Mouse (Mus musculus): ENCODE data around the gene Prickle2. TPM values are rescaled to one million over a fixed set of nuclear protein-coding genes. Genes with fewer than 3 reads are reported as not detected.

The Prickle2 gene
- 6.5 and 7.0 TPM in 2 replicates for polyA plus RNA-seq (2016; fragmentation: Nextera tagmentation; extraction: Ambion mirVana)

GRCm38 (mm10) chr6:92706145-92706466 is at the start of gene Prickle2:
Gene Prickle2 (minus strand): TSS chr6:92706155.
- H3K36me3 ChIP-seq = 0 out of 2 replicates have a peak, but pooled peaks cover 4% of the 10 kb centered on the region
- H3K4me1 ChIP-seq (replicated peaks) = peaks cover 26% of the 10 kb centered on the region
- peak; percentile 84 for ATAC-seq (ENCODE audit: insufficient number of reproducible peaks, insufficient read depth, low FRiP score, low TSS enrichment, low read depth)
- WGBS = 1% methylated on average over 23 of the region's 24 CpGs
- peak within 1 kb of the TSS; percentile 81 for H3K9ac ChIP-seq (replicated peaks)
- peak within 1 kb of the TSS; percentile 87 for H3K4me3 ChIP-seq (replicated peaks)
- H3K4me2 ChIP-seq = peak within 1 kb of the TSS; percentile 93
- H3K27ac ChIP-seq = peak within 1 kb of the TSS; percentile 85
- H3K9me3 ChIP-seq = no peaks in the 10 kb centered on the region
- H3K27me3 ChIP-seq = no peaks in the 10 kb centered on the region

- Histone ChIP-seq H3K4me3 (replicated peaks) (no peak overlapping the region), H3K4me2 (no peak overlapping the region), H3K27me3 (no peaks in the 10 kb centered on the region), H3K4me1 (replicated peaks) (no peaks in the 10 kb centered on the region), H3K9me3 (no peaks in the 10 kb centered on the region), H3K27ac (no peak overlapping the region), H3K36me3 (no peaks in the 10 kb centered on the region), H3K9ac (replicated peaks) (no peak overlapping the region)
- WGBS = 92% methylated on average over 2 of the region's 2 CpGs
- ATAC-seq (ENCODE audit: insufficient number of reproducible peaks, insufficient read depth, low FRiP score, low TSS enrichment, low read depth) = no peak
These were observed 46.8 kb upstream of the Prickle2 start for GRCm38 (mm10) chr6:92752737-92753136.

GRCm38 (mm10) chr6:92749420-92749819 is 43.5 kb upstream of the Prickle2 start:
- H3K4me3 ChIP-seq (replicated peaks) = no peak overlapping the region
- 71% methylated on average over 4 of the region's 4 CpGs for WGBS
- no peak overlapping the region for H3K27ac ChIP-seq

GRCm38 (mm10) chr6:92743605-92744004 is 37.6 kb upstream of the Prickle2 start:
- ATAC-seq (ENCODE audit: insufficient number of reproducible peaks, insufficient read depth, low FRiP score, low TSS enrichment, low read depth) = no peak
- Histone ChIP-seq H3K9me3 (no peaks in the 10 kb centered on the region), H3K4me1 (replicated peaks) (peaks cover 5% of the 10 kb centered on the region), H3K27me3 (peaks cover 13% of the 10 kb centered on the region; the same call in 1 of the 2 replicates), H3K36me3 (no peaks in the 10 kb centered on the region), H3K4me3 (replicated peaks) (0 out of 2 replicates have a peak overlapping the region, but pooled peaks have one; percentile 6), H3K9ac (replicated peaks) (no peak overlapping the region), H3K27ac (no peak overlapping the region), H3K4me2 (peak overlapping the region; percentile 51)
- WGBS = 6% methylated on average over 11 of the region's 11 CpGs

More at GRCm38 (mm10) chr6:92749420-92749819, 43.5 kb upstream of the Prickle2 start:
- Histone ChIP-seq H3K36me3 (no peaks in the 10 kb centered on the region), H3K9ac (replicated peaks) (no peak overlapping the region), H3K9me3 (no peaks in the 10 kb centered on the region), H3K4me2 (no peak overlapping the region), H3K4me1 (replicated peaks) (no peaks in the 10 kb centered on the region), H3K27me3 (0 out of 2 replicates have a peak, but pooled peaks cover 3% of the 10 kb centered on the region)
- ATAC-seq (ENCODE audit: insufficient number of reproducible peaks, insufficient read depth, low FRiP score, low TSS enrichment, low read depth) = no peak

GRCm38 (mm10) chr6:92737116-92737515 is 31.2 kb upstream of the Prickle2 start:
- Histone ChIP-seq H3K4me2 (no peak overlapping the region), H3K4me1 (replicated peaks) (no peaks in the 10 kb centered on the region; the same call in 1 of the 2 replicates), H3K27ac (no peak overlapping the region), H3K9me3 (peaks cover 14% of the 10 kb centered on the region), H3K9ac (replicated peaks) (no peak overlapping the region), H3K36me3 (no peaks in the 10 kb centered on the region), H3K27me3 (peaks cover 3% of the 10 kb centered on the region; the same call in 1 of the 2 replicates), H3K4me3 (replicated peaks) (no peak overlapping the region)
- ATAC-seq (ENCODE audit: insufficient number of reproducible peaks, insufficient read depth, low FRiP score, low TSS enrichment, low read depth) = no peak
- WGBS = 72% methylated on average over 1 of the region's 1 CpGs

- Histone ChIP-seq H3K4me3 (replicated peaks) (no peak overlapping the region), H3K9ac (replicated peaks) (no peak overlapping the region), H3K9me3 (peaks cover 14% of the 10 kb centered on the region), H3K4me2 (no peak overlapping the region), H3K27ac (no peak overlapping the region), H3K4me1 (replicated peaks) (0 out of 2 replicates have a peak, but pooled peaks cover 3% of the 10 kb centered on the region), H3K27me3 (no peaks in the 10 kb centered on the region), H3K36me3 (no peaks in the 10 kb centered on the region)
- no peak for ATAC-seq (ENCODE audit: insufficient number of reproducible peaks, insufficient read depth, low FRiP score, low TSS enrichment, low read depth)
These were observed 27.7 kb upstream of the Prickle2 start for GRCm38 (mm10) chr6:92733651-92734050.

- no peaks in the 10 kb centered on the region for H3K36me3 ChIP-seq
- no peaks in the 10 kb centered on the region for H3K27me3 ChIP-seq
- H3K4me2 ChIP-seq = no peak overlapping the region
- H3K4me3 ChIP-seq (replicated peaks) = no peak overlapping the region
- peaks cover 6% of the 10 kb centered on the region; the same call in 1 of the 2 replicates for H3K9me3 ChIP-seq
- WGBS = 56% methylated on average over 7 of the region's 7 CpGs
- no peak overlapping the region for H3K27ac ChIP-seq
- ATAC-seq (ENCODE audit: insufficient number of reproducible peaks, insufficient read depth, low FRiP score, low TSS enrichment, low read depth) = no peak
- no peak overlapping the region for H3K9ac ChIP-seq (replicated peaks)
- peaks cover 18% of the 10 kb centered on the region for H3K4me1 ChIP-seq (replicated peaks)
These were observed 22.6 kb upstream of the Prickle2 start for GRCm38 (mm10) chr6:92728514-92728913.

- Histone ChIP-seq H3K4me3 (replicated peaks) (no peak overlapping the region), H3K4me1 (replicated peaks) (peaks cover 18% of the 10 kb centered on the region), H3K4me2 (no peak overlapping the region), H3K27ac (no peak overlapping the region), H3K27me3 (no peaks in the 10 kb centered on the region), H3K9ac (replicated peaks) (no peak overlapping the region), H3K9me3 (peaks cover 1% of the 10 kb centered on the region; the same call in 1 of the 2 replicates), H3K36me3 (no peaks in the 10 kb centered on the region)
- no peak for ATAC-seq (ENCODE audit: insufficient number of reproducible peaks, insufficient read depth, low FRiP score, low TSS enrichment, low read depth)
- WGBS = 4% methylated on average over 10 of the region's 10 CpGs
These were observed 22.1 kb upstream of the Prickle2 start for GRCm38 (mm10) chr6:92728084-92728483.

- WGBS = 16% methylated on average over 7 of the region's 7 CpGs
- no peak overlapping the region for H3K9ac ChIP-seq (replicated peaks)
- H3K4me1 ChIP-seq (replicated peaks) = peaks cover 18% of the 10 kb centered on the region
- H3K4me2 ChIP-seq = no peak overlapping the region
- H3K27me3 ChIP-seq = no peaks in the 10 kb centered on the region
- no peak overlapping the region for H3K4me3 ChIP-seq (replicated peaks)
- ATAC-seq (ENCODE audit: insufficient number of reproducible peaks, insufficient read depth, low FRiP score, low TSS enrichment, low read depth) = no peak
- no peaks in the 10 kb centered on the region for H3K36me3 ChIP-seq
- no peaks in the 10 kb centered on the region for H3K9me3 ChIP-seq
- no peak overlapping the region for H3K27ac ChIP-seq
These were observed 21.5 kb upstream of the Prickle2 start for GRCm38 (mm10) chr6:92727351-92727986.

- Histone ChIP-seq H3K36me3 (no peaks in the 10 kb centered on the region), H3K9me3 (no peaks in the 10 kb centered on the region), H3K4me3 (replicated peaks) (no peak overlapping the region), H3K4me2 (no peak overlapping the region), H3K27me3 (no peaks in the 10 kb centered on the region), H3K9ac (replicated peaks) (no peak overlapping the region), H3K4me1 (replicated peaks) (peaks cover 18% of the 10 kb centered on the region), H3K27ac (no peak overlapping the region)
- no peak for ATAC-seq (ENCODE audit: insufficient number of reproducible peaks, insufficient read depth, low FRiP score, low TSS enrichment, low read depth)
- WGBS = 67% methylated on average over 5 of the region's 5 CpGs
These were observed 20.2 kb upstream of the Prickle2 start for GRCm38 (mm10) chr6:92726121-92726520.

GRCm38 (mm10) chr6:92724394-92724793 is 18.4 kb upstream of the Prickle2 start:
- H3K4me3 ChIP-seq (replicated peaks) = no peak overlapping the region
- ATAC-seq (ENCODE audit: insufficient number of reproducible peaks, insufficient read depth, low FRiP score, low TSS enrichment, low read depth) = no peak
- H3K36me3 ChIP-seq = no peaks in the 10 kb centered on the region
- WGBS = 59% methylated on average over 2 of the region's 2 CpGs
- H3K9ac ChIP-seq (replicated peaks) = no peak overlapping the region
- no peaks in the 10 kb centered on the region for H3K27me3 ChIP-seq
- H3K4me1 ChIP-seq (replicated peaks) = peaks cover 18% of the 10 kb centered on the region
- H3K9me3 ChIP-seq = no peaks in the 10 kb centered on the region
- H3K4me2 ChIP-seq = no peak overlapping the region
- no peak overlapping the region for H3K27ac ChIP-seq

GRCm38 (mm10) chr6:92715806-92716205 is 9.9 kb upstream of the Prickle2 start:
- no peak overlapping the region for H3K4me2 ChIP-seq

More at GRCm38 (mm10) chr6:92715806-92716205, 9.9 kb upstream of the Prickle2 start:
- H3K27me3 ChIP-seq = no peaks in the 10 kb centered on the region
- ATAC-seq (ENCODE audit: insufficient number of reproducible peaks, insufficient read depth, low FRiP score, low TSS enrichment, low read depth) = no peak
- no peak overlapping the region for H3K4me3 ChIP-seq (replicated peaks)
- peaks cover 17% of the 10 kb centered on the region for H3K4me1 ChIP-seq (replicated peaks)
- H3K9me3 ChIP-seq = no peaks in the 10 kb centered on the region
- H3K9ac ChIP-seq (replicated peaks) = no peak overlapping the region
- no peaks in the 10 kb centered on the region for H3K36me3 ChIP-seq
- H3K27ac ChIP-seq = no peak overlapping the region
- WGBS = 13% methylated on average over 3 of the region's 3 CpGs
